Mouse (Mus musculus): ENCODE measurements at regions not wholly inside any gene's neighbourhood (a gene's known extent, or its start where the extent isn't known, plus 50 kb on each side); places are given as distances from the start of the nearest gene placed in this dataset.

DNA sequence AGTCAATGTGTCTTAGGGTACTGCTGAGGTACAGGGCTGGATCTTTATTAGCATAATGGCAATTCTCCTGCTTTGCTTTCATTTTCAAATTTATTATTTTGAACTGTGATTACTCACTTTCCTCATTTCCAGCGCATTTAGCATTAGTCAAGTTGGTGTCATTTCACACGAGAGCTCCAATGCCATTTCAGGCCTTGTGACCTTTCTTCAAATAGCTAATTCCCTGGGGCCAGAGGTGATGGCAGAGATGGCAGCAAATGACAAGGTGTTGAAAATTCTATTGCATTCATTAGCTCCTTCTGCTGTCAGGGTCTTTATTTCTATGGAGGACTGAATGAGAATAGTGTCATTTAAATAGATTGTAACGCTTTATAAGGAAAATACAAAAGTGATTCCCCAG lies 300.9 kb upstream of the Dcn start:
- Histone ChIP-seq H3K9ac (ENCODE audit: low read depth, low read length) (no peak overlapping the region), H3K4me2 (no peak overlapping the region), H3K9me3 (replicated peaks; ENCODE audit: control insufficient read depth, low read length) (no peaks in the 10 kb centered on the region), H3K27ac (ENCODE audit: low read depth, low read length) (no peak overlapping the region), H3K36me3 (ENCODE audit: control insufficient read depth, insufficient read depth, low read length) (no peaks in the 10 kb centered on the region), H3K4me3 (ENCODE audit: low read depth, low read length) (no peak overlapping the region), H3K27me3 (ENCODE audit: control insufficient read depth, insufficient read depth, low read length) (no peaks in the 10 kb centered on the region), H3K4me1 (ENCODE audit: control insufficient read depth, insufficient read depth, low read length) (no peaks in the 10 kb centered on the region)
- WGBS (ENCODE audit: insufficient replicate concordance), result 79% methylated on average over 3 of the region's 3 CpGs
- no peak for ATAC-seq (replicated peaks; ENCODE audit: insufficient number of reproducible peaks, low FRiP score, low TSS enrichment)

DNA sequence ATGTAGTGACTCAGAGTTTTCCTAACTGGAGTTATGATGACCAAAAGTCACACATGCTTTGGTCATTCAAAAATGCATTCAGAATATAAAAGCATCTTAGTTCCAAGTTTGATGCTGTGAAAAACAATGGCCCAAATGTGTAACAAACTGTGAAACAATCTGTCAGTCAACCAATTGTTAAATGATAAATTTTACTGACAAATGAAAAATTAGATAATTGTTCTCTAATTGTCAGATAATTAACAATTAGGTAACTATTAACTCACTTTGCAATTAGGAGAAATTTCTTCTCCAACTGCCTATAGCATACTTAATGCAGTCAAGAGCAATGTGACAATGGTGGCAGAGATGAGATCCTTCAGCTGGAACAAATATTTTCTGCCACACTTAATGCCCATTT lies 289.7 kb upstream of the Dcn start:
- H3K27me3 ChIP-seq (ENCODE audit: control insufficient read depth, insufficient read depth, low read length), result no peaks in the 10 kb centered on the region
- no peaks in the 10 kb centered on the region for H3K9me3 ChIP-seq (replicated peaks; ENCODE audit: control insufficient read depth, low read length)
- H3K4me1 ChIP-seq (ENCODE audit: control insufficient read depth, insufficient read depth, low read length), result no peaks in the 10 kb centered on the region
- H3K4me3 ChIP-seq (ENCODE audit: low read depth, low read length), result no peak overlapping the region
- H3K9ac ChIP-seq (ENCODE audit: low read depth, low read length), result no peak overlapping the region
- H3K4me2 ChIP-seq, result no peak overlapping the region
- H3K27ac ChIP-seq (ENCODE audit: low read depth, low read length), result no peak overlapping the region
- ATAC-seq (replicated peaks; ENCODE audit: insufficient number of reproducible peaks, low FRiP score, low TSS enrichment), result no peak
- no peaks in the 10 kb centered on the region for H3K36me3 ChIP-seq (ENCODE audit: control insufficient read depth, insufficient read depth, low read length)

DNA sequence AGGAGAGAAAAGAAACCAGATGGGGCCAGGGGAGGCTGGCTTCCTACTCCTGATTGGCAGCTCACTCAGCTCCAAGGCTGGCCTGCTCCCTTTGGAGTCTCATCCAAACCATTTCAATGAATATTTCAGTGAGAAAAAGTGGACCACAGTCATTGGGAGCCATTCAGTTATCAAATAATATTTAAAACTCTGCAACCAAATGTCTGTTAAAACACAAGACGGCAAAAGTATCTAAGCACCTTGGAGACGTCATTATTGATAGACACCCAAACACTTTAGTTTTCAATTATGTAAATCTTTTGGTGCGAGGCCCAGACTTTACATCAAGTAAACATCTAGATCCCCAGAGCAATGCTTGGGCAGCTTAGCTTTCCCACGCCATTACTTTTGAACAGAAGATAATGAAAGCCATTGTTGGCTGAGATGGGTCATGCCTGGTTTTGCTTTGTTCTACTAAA lies 268.1 kb upstream of the Dcn start:
- 82% methylated on average over 4 of the region's 4 CpGs for WGBS (ENCODE audit: insufficient replicate concordance)
- H3K9me3 ChIP-seq (replicated peaks; ENCODE audit: control insufficient read depth, low read length), result no peaks in the 10 kb centered on the region
- no peak overlapping the region for H3K9ac ChIP-seq (ENCODE audit: low read depth, low read length)
- no peaks in the 10 kb centered on the region for H3K4me1 ChIP-seq (ENCODE audit: control insufficient read depth, insufficient read depth, low read length)
- no peaks in the 10 kb centered on the region for H3K36me3 ChIP-seq (ENCODE audit: control insufficient read depth, insufficient read depth, low read length)
- H3K27ac ChIP-seq (ENCODE audit: low read depth, low read length), result no peak overlapping the region
- no peaks in the 10 kb centered on the region for H3K27me3 ChIP-seq (ENCODE audit: control insufficient read depth, insufficient read depth, low read length)
- H3K4me2 ChIP-seq, result no peak overlapping the region
- no peak for ATAC-seq (replicated peaks; ENCODE audit: insufficient number of reproducible peaks, low FRiP score, low TSS enrichment)
- H3K4me3 ChIP-seq (ENCODE audit: low read depth, low read length), result no peak overlapping the region

DNA sequence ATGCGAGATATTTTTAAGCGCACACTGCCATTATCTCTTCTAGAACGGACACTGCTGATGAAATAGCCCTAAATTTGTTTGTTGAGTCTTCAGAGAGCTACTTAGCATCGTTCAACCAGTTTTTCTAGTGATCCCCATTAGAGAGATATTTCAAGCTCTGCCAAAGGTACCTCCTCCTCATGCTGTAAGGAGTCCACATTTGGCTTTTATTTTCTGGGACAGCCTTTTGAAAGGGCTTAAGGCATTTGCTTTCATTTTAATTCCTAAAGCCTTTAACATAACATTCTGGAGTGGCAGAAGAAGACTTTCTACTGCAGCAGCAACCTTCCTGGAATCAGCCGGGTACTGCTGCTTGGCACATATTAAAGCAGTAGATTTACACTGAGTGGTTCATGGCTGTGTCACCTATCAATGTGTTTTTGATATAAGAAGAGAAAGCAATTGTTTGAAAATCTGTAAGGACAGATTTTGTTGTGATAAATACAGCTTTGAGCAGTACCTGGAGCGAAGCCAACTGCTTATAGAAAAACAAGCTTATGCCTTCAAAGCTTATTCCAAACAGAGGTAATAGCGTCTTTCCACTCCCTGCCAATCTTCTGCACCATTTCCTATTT lies 267.5 kb upstream of the Dcn start:
- no peak overlapping the region for H3K9ac ChIP-seq (ENCODE audit: low read depth, low read length)
- no peak overlapping the region for H3K27ac ChIP-seq (ENCODE audit: low read depth, low read length)
- H3K27me3 ChIP-seq (ENCODE audit: control insufficient read depth, insufficient read depth, low read length), result no peaks in the 10 kb centered on the region
- H3K36me3 ChIP-seq (ENCODE audit: control insufficient read depth, insufficient read depth, low read length), result no peaks in the 10 kb centered on the region
- H3K4me2 ChIP-seq, result no peak overlapping the region
- ATAC-seq (replicated peaks; ENCODE audit: insufficient number of reproducible peaks, low FRiP score, low TSS enrichment), result no peak
- H3K4me3 ChIP-seq (ENCODE audit: low read depth, low read length), result no peak overlapping the region
- no peaks in the 10 kb centered on the region for H3K9me3 ChIP-seq (replicated peaks; ENCODE audit: control insufficient read depth, low read length)
- no peaks in the 10 kb centered on the region for H3K4me1 ChIP-seq (ENCODE audit: control insufficient read depth, insufficient read depth, low read length)
- WGBS (ENCODE audit: insufficient replicate concordance), result 79% methylated on average over 7 of the region's 7 CpGs

DNA sequence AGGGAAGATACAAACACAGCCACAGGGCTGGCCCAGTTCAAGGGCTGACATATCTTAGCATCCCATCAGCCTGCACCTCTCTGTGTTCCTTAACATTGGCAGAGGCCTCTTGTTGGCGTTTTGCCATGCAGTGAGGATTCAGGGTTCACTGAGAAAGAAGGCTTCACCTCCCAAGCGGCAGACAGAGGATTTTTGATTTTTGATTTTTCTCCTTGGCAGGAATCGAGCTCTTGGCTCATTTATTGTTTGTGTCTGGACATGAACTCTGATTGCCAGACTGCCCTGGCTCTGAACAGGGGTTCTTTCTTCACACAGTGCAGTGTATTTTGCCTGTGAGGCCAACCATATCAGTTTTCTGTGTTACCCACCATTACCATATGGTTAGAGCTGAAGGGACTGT lies 259.9 kb upstream of the Dcn start:
- no peak overlapping the region for H3K4me3 ChIP-seq (ENCODE audit: low read depth, low read length)
- no peaks in the 10 kb centered on the region for H3K9me3 ChIP-seq (replicated peaks; ENCODE audit: control insufficient read depth, low read length)
- no peak overlapping the region for H3K27ac ChIP-seq (ENCODE audit: low read depth, low read length)
- no peaks in the 10 kb centered on the region for H3K4me1 ChIP-seq (ENCODE audit: control insufficient read depth, insufficient read depth, low read length)
- no peak overlapping the region for H3K4me2 ChIP-seq
- WGBS (ENCODE audit: insufficient replicate concordance), result 64% methylated on average over 3 of the region's 3 CpGs
- no peak for ATAC-seq (replicated peaks; ENCODE audit: insufficient number of reproducible peaks, low FRiP score, low TSS enrichment)
- no peaks in the 10 kb centered on the region for H3K27me3 ChIP-seq (ENCODE audit: control insufficient read depth, insufficient read depth, low read length)
- no peak overlapping the region for H3K9ac ChIP-seq (ENCODE audit: low read depth, low read length)
- H3K36me3 ChIP-seq (ENCODE audit: control insufficient read depth, insufficient read depth, low read length), result no peaks in the 10 kb centered on the region

DNA sequence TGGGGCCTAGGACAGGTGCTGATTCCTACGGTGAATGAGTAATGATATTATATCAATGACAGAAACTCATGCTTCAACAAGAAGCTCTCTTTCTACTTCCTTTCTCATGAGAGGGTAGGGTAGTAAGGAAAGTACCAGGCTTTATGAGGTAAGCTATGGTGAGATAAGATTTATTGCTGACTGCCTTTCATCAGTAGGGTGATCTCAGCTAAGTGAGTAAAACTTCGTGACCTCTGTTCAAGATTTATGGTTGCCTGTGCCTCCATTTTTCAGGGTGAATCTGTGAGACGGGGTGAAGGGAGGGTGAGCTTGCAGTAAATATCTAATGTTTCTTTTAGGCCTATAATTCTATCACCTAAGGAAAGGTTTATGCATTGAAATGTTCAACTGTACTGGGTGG lies 259.0 kb upstream of the Dcn start:
- Histone ChIP-seq H3K9ac (ENCODE audit: low read depth, low read length) (no peak overlapping the region), H3K4me3 (ENCODE audit: low read depth, low read length) (no peak overlapping the region), H3K4me2 (no peak overlapping the region), H3K27me3 (ENCODE audit: control insufficient read depth, insufficient read depth, low read length) (no peaks in the 10 kb centered on the region), H3K27ac (ENCODE audit: low read depth, low read length) (no peak overlapping the region), H3K36me3 (ENCODE audit: control insufficient read depth, insufficient read depth, low read length) (no peaks in the 10 kb centered on the region), H3K4me1 (ENCODE audit: control insufficient read depth, insufficient read depth, low read length) (no peaks in the 10 kb centered on the region), H3K9me3 (replicated peaks; ENCODE audit: control insufficient read depth, low read length) (no peaks in the 10 kb centered on the region)
- whole genome bisulfite sequencing (ENCODE audit: insufficient replicate concordance), result 82% methylated on average over 3 of the region's 3 CpGs
- ATAC-seq (replicated peaks; ENCODE audit: insufficient number of reproducible peaks, low FRiP score, low TSS enrichment), result no peak

DNA sequence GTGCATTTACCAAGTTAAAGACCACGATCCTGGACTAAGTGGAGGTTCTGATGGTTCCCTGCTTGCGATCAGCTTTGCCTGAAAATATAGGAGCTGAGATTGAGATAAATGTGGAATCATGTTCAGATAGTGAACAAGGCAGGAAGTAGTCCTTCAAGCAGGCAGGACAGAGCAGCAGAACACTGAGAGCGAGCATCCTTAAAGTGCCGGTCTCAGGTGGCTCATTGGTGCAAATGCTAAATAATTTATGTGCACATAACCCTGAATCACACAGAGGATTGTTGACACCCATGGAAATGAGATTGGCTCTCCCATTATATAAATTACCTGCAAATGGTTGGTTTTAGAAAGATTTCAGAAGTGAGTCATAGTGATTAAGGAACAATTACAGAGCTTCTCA lies 243.8 kb upstream of the Dcn start:
- 80% methylated on average over 4 of the region's 4 CpGs for WGBS (ENCODE audit: insufficient replicate concordance)

DNA sequence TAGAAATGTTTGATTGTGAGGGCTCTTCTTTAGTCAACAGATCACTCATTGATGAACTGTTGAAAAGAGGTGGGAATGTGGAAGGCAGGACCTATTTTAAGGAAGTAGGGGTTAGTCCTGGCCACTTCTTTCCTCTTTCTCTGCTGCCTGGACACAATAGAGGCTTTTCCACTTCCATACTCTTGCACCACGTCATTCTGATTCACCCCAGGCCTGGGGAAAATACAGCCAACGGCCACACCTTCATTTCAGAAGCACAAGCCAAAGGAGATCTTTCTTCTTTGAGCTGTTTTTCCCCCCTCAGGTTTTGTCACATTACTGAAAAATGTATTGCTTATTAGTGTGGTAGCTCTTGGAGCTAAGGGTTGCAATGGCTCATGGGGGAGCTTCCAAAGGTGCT lies 237.9 kb upstream of the Dcn start:
- Histone ChIP-seq H3K27me3 (ENCODE audit: control insufficient read depth, insufficient read depth, low read length) (no peaks in the 10 kb centered on the region), H3K4me3 (ENCODE audit: low read depth, low read length) (no peak overlapping the region), H3K9me3 (replicated peaks; ENCODE audit: control insufficient read depth, low read length) (no peaks in the 10 kb centered on the region), H3K9ac (ENCODE audit: low read depth, low read length) (no peak overlapping the region), H3K27ac (ENCODE audit: low read depth, low read length) (no peak overlapping the region), H3K4me1 (ENCODE audit: control insufficient read depth, insufficient read depth, low read length) (no peaks in the 10 kb centered on the region), H3K36me3 (ENCODE audit: control insufficient read depth, insufficient read depth, low read length) (no peaks in the 10 kb centered on the region), H3K4me2 (no peak overlapping the region)
- 61% methylated on average over 2 of the region's 2 CpGs for WGBS (ENCODE audit: insufficient replicate concordance)
- no peak for ATAC-seq (replicated peaks; ENCODE audit: insufficient number of reproducible peaks, low FRiP score, low TSS enrichment)

More for the DNA sequence above, 243.8 kb upstream of the Dcn start:
- H3K9ac ChIP-seq (ENCODE audit: low read depth, low read length), result no peak overlapping the region
- no peak overlapping the region for H3K4me3 ChIP-seq (ENCODE audit: low read depth, low read length)
- H3K27me3 ChIP-seq (ENCODE audit: control insufficient read depth, insufficient read depth, low read length), result no peaks in the 10 kb centered on the region
- no peaks in the 10 kb centered on the region for H3K36me3 ChIP-seq (ENCODE audit: control insufficient read depth, insufficient read depth, low read length)
- no peak overlapping the region for H3K27ac ChIP-seq (ENCODE audit: low read depth, low read length)
- no peaks in the 10 kb centered on the region for H3K9me3 ChIP-seq (replicated peaks; ENCODE audit: control insufficient read depth, low read length)
- no peak for ATAC-seq (replicated peaks; ENCODE audit: insufficient number of reproducible peaks, low FRiP score, low TSS enrichment)
- H3K4me2 ChIP-seq, result no peak overlapping the region
- H3K4me1 ChIP-seq (ENCODE audit: control insufficient read depth, insufficient read depth, low read length), result no peaks in the 10 kb centered on the region

DNA sequence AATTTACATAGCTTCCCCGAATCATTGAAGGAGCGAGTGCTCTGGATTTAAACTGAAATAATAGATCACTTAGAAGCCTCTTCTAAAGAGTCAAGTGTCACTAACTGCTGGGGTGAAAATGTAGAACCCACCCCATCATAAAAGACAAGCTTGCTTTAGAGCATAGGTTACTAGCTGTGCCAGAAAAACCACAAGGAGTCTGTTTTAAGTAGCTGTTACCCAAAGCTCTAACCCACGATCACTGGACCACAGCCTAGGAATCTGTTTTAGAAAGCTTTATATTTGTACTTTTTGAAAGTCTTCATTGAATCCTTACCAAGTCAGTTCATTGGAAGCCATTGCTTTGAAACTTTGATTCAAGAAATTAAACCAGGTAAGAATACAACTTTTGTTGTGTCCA lies 233.7 kb upstream of the Dcn start:
- ATAC-seq (replicated peaks; ENCODE audit: insufficient number of reproducible peaks, low FRiP score, low TSS enrichment), result no peak
- no peaks in the 10 kb centered on the region for H3K4me1 ChIP-seq (ENCODE audit: control insufficient read depth, insufficient read depth, low read length)
- no peak overlapping the region for H3K27ac ChIP-seq (ENCODE audit: low read depth, low read length)
- no peak overlapping the region for H3K9ac ChIP-seq (ENCODE audit: low read depth, low read length)
- no peak overlapping the region for H3K4me3 ChIP-seq (ENCODE audit: low read depth, low read length)
- H3K4me2 ChIP-seq, result no peak overlapping the region
- 86% methylated on average over 3 of the region's 3 CpGs for WGBS (ENCODE audit: insufficient replicate concordance)
- H3K27me3 ChIP-seq (ENCODE audit: control insufficient read depth, insufficient read depth, low read length), result no peaks in the 10 kb centered on the region
- H3K36me3 ChIP-seq (ENCODE audit: control insufficient read depth, insufficient read depth, low read length), result no peaks in the 10 kb centered on the region
- H3K9me3 ChIP-seq (replicated peaks; ENCODE audit: control insufficient read depth, low read length), result no peaks in the 10 kb centered on the region

Data from heart, embryonic 11.5 days (tissue).